Mouse (Mus musculus): ENCODE data around the gene Dcaf11. TPM values are rescaled to one million over a fixed set of nuclear protein-coding genes. Genes with fewer than 3 reads are reported as not detected.

Dcaf11 gene
- polyA plus RNA-seq, 1 experiment: 223 TPM

DNA sequence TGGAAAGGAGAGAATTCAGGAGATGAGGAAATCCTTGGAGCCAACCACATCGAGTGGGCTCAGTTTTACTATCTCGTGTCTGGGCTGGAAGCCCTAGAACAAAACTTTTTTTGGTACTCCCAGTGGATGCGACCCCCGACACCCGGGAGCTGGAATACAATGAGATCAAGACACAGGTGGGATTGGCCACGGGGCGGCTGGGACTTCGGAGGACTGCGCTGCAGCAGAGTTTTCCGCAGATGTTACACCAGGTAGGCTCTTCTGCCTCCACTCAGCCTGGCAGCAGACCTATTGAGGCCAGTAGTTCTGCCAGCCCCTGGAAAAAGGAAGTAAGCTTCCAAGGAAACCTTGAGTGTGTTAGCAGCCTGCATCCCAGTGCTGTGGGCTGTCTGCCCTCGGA lies 3.4 kb downstream of the Dcaf11 start:
- no peaks in the 10 kb centered on the region for H3K27me3 ChIP-seq (replicated peaks; ENCODE audit: control insufficient read depth, insufficient read depth, low read length)
- 95% methylated on average over 11 of the region's 11 CpGs for WGBS
- no peak overlapping the region for H3K27ac ChIP-seq (ENCODE audit: insufficient read depth, low read depth, low read length)
- TF ChIP-seq CTCF (conservative IDR thresholded peaks at IDR 0.05; ENCODE audit: insufficient read depth, insufficient read length, low read depth, low read length): no peak
- no peak for TF ChIP-seq POLR2A (IDR thresholded peaks at IDR 0.05; ENCODE audit: low read depth, low read length)
- H3K4me1 ChIP-seq (ENCODE audit: control insufficient read depth, insufficient read depth, low read length): peaks cover 19% of the 10 kb centered on the region
- no peak for DNase-seq
- H3K4me3 ChIP-seq (ENCODE audit: insufficient read depth, low read depth, low read length): no peak overlapping the region
- peaks cover 2% of the 10 kb centered on the region; the same call in 1 of the 2 replicates for H3K36me3 ChIP-seq (ENCODE audit: control insufficient read depth, insufficient read depth, low read length)

DNA sequence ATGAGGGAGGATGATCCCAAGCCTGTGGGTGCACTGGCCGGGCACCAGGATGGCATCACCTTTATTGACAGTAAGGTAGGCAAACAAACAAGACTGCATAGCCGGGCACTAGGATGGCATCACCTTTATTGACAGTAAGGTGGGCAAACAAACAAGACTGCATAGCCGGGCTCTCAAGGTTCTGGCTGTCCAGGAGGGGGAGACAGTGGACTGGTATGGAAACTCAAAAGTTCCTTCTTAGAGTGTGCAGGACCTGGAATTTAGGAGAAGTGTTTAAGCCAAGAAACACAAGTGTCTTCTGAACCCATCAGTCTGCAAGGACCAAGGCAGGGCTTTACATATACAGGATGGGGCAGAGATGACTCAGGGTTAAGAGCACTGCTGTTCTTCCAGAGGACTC lies 5.9 kb downstream of the Dcaf11 start:
- 83% methylated on average over 3 of the region's 3 CpGs for WGBS
- peaks cover 5% of the 10 kb centered on the region; the same call in 1 of the 2 replicates for H3K36me3 ChIP-seq (ENCODE audit: control insufficient read depth, insufficient read depth, low read length)
- H3K27ac ChIP-seq (ENCODE audit: insufficient read depth, low read depth, low read length): no peak overlapping the region

DNA sequence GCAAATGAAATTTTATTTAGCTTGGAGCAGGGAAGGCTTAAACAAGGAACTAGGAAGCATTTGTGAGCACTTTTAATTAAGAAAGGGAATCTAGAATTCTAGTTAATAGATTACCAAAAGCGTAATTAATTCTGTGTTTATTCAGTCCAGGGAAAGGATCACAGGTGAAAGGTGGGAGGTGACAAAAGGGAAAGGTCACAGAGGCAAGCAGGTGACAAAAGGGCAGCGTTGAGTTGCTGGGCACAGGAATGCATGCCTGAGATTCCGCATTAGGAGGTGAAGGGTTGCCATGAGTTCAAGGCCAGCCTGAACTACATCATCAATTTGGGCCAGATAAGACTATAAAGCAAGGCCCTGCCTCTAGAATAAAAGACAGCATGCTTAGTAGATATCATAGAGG lies 7.7 kb downstream of the Dcaf11 start:
- Histone ChIP-seq H3K27me3 (replicated peaks; ENCODE audit: control insufficient read depth, insufficient read depth, low read length) (no peaks in the 10 kb centered on the region), H3K27ac (ENCODE audit: insufficient read depth, low read depth, low read length) (peak overlapping the region; percentile 85), H3K4me3 (ENCODE audit: insufficient read depth, low read depth, low read length) (no peak overlapping the region), H3K36me3 (ENCODE audit: control insufficient read depth, insufficient read depth, low read length) (peaks cover 5% of the 10 kb centered on the region; the same call in 1 of the 2 replicates), H3K4me1 (ENCODE audit: control insufficient read depth, insufficient read depth, low read length) (peaks cover 11% of the 10 kb centered on the region; the same call in 1 of the 2 replicates)
- 40% methylated on average over 3 of the region's 3 CpGs for WGBS
- peak; percentile 68 for DNase-seq
- TF ChIP-seq POLR2A (IDR thresholded peaks at IDR 0.05; ENCODE audit: low read depth, low read length): no peak
- TF ChIP-seq CTCF (conservative IDR thresholded peaks at IDR 0.05; ENCODE audit: insufficient read depth, insufficient read length, low read depth, low read length): no peak

More for the DNA sequence above, 5.9 kb downstream of the Dcaf11 start:
- no peaks in the 10 kb centered on the region for H3K27me3 ChIP-seq (replicated peaks; ENCODE audit: control insufficient read depth, insufficient read depth, low read length)
- H3K4me1 ChIP-seq (ENCODE audit: control insufficient read depth, insufficient read depth, low read length): peaks cover 19% of the 10 kb centered on the region
- H3K4me3 ChIP-seq (ENCODE audit: insufficient read depth, low read depth, low read length): no peak overlapping the region
- no peak for DNase-seq
- TF ChIP-seq POLR2A (IDR thresholded peaks at IDR 0.05; ENCODE audit: low read depth, low read length) (no peak), CTCF (conservative IDR thresholded peaks at IDR 0.05; ENCODE audit: insufficient read depth, insufficient read length, low read depth, low read length) (peak; percentile 43; the same call in 1 of the 2 replicates)

DNA sequence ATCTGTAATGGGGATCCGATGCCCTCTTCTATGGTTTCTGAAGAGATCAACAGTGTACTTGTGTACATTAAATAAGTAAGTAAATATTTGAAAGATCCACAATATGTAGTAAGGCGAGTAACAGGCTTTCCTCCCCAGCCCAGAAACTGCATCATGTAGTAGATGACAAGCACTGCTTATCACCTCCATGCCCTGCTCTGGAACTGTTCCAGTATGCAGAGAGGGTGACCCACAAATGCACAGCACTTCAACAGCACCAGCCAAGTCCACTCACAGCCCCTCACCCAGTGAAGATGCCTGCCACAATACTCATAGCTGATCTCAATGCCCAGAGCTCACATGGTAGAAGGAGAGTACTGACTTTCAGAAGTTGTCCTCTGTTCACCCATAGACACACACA lies 10.8 kb downstream of the Dcaf11 start:
- peaks cover 3% of the 10 kb centered on the region; the same call in 1 of the 2 replicates for H3K36me3 ChIP-seq (ENCODE audit: control insufficient read depth, insufficient read depth, low read length)
- 96% methylated on average over 2 of the region's 2 CpGs for WGBS
- H3K27me3 ChIP-seq (replicated peaks; ENCODE audit: control insufficient read depth, insufficient read depth, low read length): no peaks in the 10 kb centered on the region
- no peak overlapping the region for H3K4me3 ChIP-seq (ENCODE audit: insufficient read depth, low read depth, low read length)
- H3K4me1 ChIP-seq (ENCODE audit: control insufficient read depth, insufficient read depth, low read length): peaks cover 15% of the 10 kb centered on the region; the same call in 1 of the 2 replicates
- no peak for DNase-seq
- TF ChIP-seq CTCF (conservative IDR thresholded peaks at IDR 0.05; ENCODE audit: insufficient read depth, insufficient read length, low read depth, low read length): no peak
- no peak for TF ChIP-seq POLR2A (IDR thresholded peaks at IDR 0.05; ENCODE audit: low read depth, low read length)
- H3K27ac ChIP-seq (ENCODE audit: insufficient read depth, low read depth, low read length): no peak overlapping the region

DNA sequence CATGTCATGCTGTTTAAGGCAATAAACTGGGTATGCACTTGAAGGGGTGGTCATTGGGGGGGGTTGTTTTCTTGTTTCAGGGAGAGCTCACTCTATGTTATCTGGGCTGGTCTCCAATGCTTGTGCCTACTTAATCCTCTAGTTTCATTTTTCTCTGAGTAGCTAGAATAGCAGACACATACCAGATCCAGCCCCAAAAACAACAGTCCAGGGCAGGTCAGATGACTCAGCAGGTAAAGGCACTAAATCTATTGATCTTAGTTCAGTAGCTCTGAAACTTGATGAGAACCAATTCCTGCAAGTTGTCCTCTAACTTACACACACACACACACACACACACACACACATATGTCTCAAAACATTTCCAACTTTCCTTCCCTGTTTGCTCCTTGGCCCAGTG lies 12.0 kb downstream of the Dcaf11 start:
- Histone ChIP-seq H3K4me3 (ENCODE audit: insufficient read depth, low read depth, low read length) (no peak overlapping the region), H3K4me1 (ENCODE audit: control insufficient read depth, insufficient read depth, low read length) (peaks cover 18% of the 10 kb centered on the region; the same call in 1 of the 2 replicates), H3K36me3 (ENCODE audit: control insufficient read depth, insufficient read depth, low read length) (peaks cover 3% of the 10 kb centered on the region; the same call in 1 of the 2 replicates), H3K27ac (ENCODE audit: insufficient read depth, low read depth, low read length) (no peak overlapping the region), H3K27me3 (replicated peaks; ENCODE audit: control insufficient read depth, insufficient read depth, low read length) (no peaks in the 10 kb centered on the region)
- no peak for TF ChIP-seq CTCF (conservative IDR thresholded peaks at IDR 0.05; ENCODE audit: insufficient read depth, insufficient read length, low read depth, low read length)
- no peak for DNase-seq

DNA sequence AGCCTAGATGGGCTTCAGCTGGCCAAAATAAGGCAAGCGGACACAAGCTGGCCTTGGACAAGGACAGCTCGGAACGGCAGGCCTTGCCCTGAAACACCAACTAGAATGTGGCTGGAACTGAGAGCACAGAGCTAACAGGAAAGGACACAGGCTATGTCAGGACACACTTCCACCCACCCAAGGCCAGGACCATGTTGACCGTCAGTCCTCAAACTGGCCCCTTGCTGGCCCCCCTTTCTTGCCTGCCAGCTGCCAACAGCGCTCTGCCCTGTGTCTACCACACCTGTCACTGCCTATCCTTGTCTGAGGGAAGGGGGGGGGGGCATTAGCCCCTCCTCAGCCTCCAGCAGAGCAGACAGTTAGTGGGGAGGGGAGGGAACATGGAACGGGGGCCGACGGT lies 15.5 kb downstream of the Dcaf11 start, which contains the start of gene Fitm1:
Gene Fitm1, plus strand, starts transcription at position 316 of the 400 bp plus-strand sequence.
- Histone ChIP-seq H3K36me3 (ENCODE audit: control insufficient read depth, insufficient read depth, low read length) (no peaks in the 10 kb centered on the region), H3K27ac (ENCODE audit: insufficient read depth, low read depth, low read length) (peak within 1 kb of the TSS; percentile 61), H3K4me1 (ENCODE audit: control insufficient read depth, insufficient read depth, low read length) (peaks cover 7% of the 10 kb centered on the region; the same call in 1 of the 2 replicates), H3K27me3 (replicated peaks; ENCODE audit: control insufficient read depth, insufficient read depth, low read length) (no peaks in the 10 kb centered on the region), H3K4me3 (ENCODE audit: insufficient read depth, low read depth, low read length) (peak within 1 kb of the TSS; percentile 13; the same call in 1 of the 2 replicates)
- TF ChIP-seq CTCF (conservative IDR thresholded peaks at IDR 0.05; ENCODE audit: insufficient read depth, insufficient read length, low read depth, low read length): no peak
- TF ChIP-seq POLR2A (IDR thresholded peaks at IDR 0.05; ENCODE audit: low read depth, low read length): no peak
- no peak for DNase-seq
- WGBS: 44% methylated on average over 8 of the region's 8 CpGs

DNA sequence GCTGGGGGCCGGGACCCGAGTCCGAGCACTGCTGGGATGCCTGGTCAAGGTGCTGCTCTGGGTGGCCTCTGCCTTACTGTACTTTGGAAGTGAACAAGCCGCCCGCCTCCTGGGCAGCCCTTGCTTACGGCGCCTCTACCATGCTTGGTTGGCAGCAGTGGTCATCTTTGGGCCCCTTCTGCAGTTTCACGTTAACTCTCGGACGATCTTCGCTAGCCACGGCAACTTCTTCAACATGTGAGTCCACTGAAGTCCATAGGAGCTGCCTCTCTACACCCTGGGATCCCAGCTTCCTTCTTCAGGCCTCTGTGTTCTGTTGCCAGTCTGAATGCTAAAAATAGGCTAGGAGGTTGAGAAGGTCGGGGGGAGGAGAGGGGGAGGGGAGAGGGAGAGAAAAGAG lies 15.9 kb downstream of the Dcaf11 start:
- H3K27ac ChIP-seq (ENCODE audit: insufficient read depth, low read depth, low read length): peak overlapping the region; percentile 61
- DNase-seq: peak; percentile 64
- no peaks in the 10 kb centered on the region for H3K36me3 ChIP-seq (ENCODE audit: control insufficient read depth, insufficient read depth, low read length)
- H3K27me3 ChIP-seq (replicated peaks; ENCODE audit: control insufficient read depth, insufficient read depth, low read length): no peaks in the 10 kb centered on the region
- peak overlapping the region; percentile 13; the same call in 1 of the 2 replicates for H3K4me3 ChIP-seq (ENCODE audit: insufficient read depth, low read depth, low read length)
- 32% methylated on average over 13 of the region's 13 CpGs for WGBS
- TF ChIP-seq POLR2A (IDR thresholded peaks at IDR 0.05; ENCODE audit: low read depth, low read length): no peak
- TF ChIP-seq CTCF (conservative IDR thresholded peaks at IDR 0.05; ENCODE audit: insufficient read depth, insufficient read length, low read depth, low read length): no peak
- H3K4me1 ChIP-seq (ENCODE audit: control insufficient read depth, insufficient read depth, low read length): peaks cover 7% of the 10 kb centered on the region; the same call in 1 of the 2 replicates

All from kidney, adult 2 months (tissue).